Mouse (Mus musculus) effector memory CD4-positive, alpha-beta T cell, adult 7 months (primary cell): ENCODE data around the gene Ppat. TPM values are rescaled to one million over a fixed set of nuclear protein-coding genes. Genes with fewer than 3 reads are reported as not detected.

ENCODE experiments used
- polyA plus RNA-seq: library from polyadenylated mRNA; unstranded; fragments of 100-300 nt; shearing (Covaris generic); gene quantifications from one replicate; pipeline ENCODE4 v1.2.1, GENCODE M21; 2017

Ppat gene
- 24.4 TPM for polyA plus RNA-seq

DNA sequence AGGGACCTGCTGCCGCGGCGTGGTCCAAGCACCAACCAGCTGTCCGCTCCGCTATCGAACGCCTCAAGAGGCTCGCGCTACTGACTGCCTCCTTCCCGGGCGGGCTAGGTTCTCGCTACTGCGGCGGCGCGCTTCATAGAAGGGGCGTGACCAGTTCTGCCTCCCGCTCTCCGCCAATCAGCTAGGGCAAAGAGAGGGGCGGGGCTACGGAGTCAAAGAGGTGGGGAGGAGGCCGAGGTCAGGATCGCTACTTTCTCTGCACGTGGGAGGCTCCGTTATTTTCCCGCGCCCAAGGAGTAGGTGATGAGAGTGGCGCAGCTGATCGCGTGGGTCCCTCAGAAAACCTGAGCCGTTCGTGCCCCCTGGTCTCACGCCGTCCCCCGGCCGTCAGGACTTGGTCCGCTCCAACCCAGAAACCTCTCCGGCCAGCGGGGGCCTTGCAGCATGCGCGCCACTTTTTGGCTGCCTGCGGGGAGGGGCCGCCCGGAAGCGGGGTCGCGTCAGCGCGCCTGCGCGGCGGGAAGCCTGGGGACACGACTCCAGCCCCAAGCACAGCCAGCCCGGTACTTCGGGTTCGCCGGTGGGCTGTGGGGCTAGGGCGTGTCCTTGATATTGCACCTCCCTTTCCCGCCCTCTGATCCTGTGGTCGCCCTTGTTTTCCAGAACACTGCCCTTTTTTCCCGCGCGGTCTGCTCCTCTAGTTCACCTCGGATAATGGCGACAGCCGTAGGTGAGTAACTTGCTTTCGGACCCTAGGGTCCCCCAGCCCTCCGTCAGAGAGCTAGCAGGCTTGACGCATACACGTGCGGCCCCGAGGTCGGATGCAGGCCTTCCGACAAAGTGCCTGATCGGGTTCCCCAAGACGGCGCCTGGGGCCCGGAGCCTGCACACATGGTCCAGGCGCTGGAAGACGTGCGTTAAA is at the start of gene Ppat, which contains the start of gene Paics:
TSS of gene Ppat (minus strand) at position 473 of the 922 bp plus-strand sequence.
TSS of gene Paics (plus strand) at position 202 of the 922 bp plus-strand sequence.

DNA sequence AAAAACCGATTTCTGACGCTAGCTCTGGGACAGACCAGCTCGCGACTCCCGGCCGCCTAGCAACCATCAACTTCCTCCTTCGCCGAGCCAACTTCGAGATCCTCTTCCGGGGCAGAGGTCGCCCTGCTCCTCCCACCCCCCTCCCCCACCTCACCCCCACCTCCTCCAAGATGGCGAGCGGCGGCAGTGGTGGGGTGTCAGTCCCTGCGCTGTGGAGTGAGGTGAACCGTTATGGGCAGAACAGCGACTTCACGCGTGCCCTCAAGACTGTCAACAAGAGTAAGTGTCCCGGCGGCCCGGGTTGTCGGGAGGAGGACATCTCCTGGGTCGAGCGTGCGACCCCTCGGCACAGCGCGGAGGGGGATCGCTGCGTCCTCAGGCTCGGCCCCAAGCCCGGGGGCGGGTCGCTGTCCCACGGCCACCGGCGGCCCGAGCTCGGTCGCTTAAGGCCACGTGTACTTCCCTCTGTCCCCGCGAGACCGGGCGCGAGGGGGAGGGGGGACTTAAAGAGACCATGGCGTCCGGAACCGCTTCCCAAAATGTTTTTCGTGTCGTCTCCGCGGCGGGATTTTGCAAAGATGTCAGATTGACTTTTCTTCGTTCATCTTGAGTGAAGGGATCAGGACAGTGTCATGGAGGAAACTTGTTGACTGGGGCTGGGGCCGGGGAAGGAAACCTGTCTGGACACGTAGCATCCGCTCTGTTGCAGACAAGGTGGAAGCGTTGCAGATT is 23.3 kb upstream of the Ppat start, which contains the start of gene Srp72:
TSS of gene Srp72 (plus strand) at position 130 of the 732 bp plus-strand sequence.

DNA sequence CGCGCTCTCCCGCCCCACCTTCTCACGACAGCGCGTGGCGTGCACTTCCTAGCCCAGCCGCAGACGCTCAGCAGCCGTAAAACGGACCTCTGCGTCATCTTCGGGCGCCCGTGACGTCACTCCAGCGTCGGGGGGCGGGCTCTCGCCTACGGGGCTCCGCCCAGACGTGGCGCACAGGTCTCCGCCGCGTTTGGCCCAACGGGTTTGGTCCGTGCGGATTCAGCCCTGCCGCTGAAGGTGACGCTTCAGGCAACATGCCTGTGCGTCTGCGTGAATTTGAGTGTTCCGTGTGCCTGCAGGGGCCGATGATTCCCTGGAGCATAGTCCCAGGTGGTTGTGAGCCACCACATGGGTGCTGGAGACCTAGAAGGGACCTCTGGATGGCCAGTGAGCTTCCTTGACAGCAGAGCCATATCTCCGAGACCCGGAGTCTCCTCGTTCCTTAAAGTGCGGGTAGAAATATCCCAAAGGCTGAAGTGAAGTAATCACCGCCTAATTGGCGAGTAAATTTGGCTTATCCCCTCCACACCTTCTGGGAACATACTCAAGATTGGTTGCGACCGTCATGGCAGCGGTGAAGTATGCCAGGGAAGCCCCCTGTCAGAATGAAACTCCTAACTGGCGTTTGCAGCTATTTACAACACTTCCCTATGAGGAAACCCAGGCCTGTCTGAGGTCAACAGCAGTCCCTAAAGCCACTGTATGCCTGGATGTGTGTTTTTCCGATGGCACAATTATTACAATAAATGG is 45.8 kb downstream of the Ppat start, which contains the start of gene Aasdh:
TSS of gene Aasdh (minus strand) at position 110 of the 750 bp plus-strand sequence.

Other genes with a start within 250 kb of the Ppat start
- gene Aasdh, start 46.1 kb downstream of the Ppat start, polyA plus RNA-seq = 17.1 TPM
- 64.4 TPM for gene Paics, start 271 bp downstream of the Ppat start, polyA plus RNA-seq
- gene Srp72, start 23.1 kb upstream of the Ppat start, polyA plus RNA-seq = 82.8 TPM
- gene Arl9, start 52.5 kb upstream of the Ppat start, polyA plus RNA-seq = not detected
- not detected for gene Thegl, start 64.4 kb upstream of the Ppat start, polyA plus RNA-seq
- gene Hopx, start 163.5 kb upstream of the Ppat start, polyA plus RNA-seq = 632 TPM